Mouse (Mus musculus): Measurements from ENCODE around the gene Ntn5. TPM values are rescaled to one million over a fixed set of nuclear protein-coding genes. Genes with fewer than 3 reads are reported as not detected.

Ntn5 gene
- polyA plus RNA-seq, 1 experiment from 2014 or later: 0.30 TPM

DNA sequence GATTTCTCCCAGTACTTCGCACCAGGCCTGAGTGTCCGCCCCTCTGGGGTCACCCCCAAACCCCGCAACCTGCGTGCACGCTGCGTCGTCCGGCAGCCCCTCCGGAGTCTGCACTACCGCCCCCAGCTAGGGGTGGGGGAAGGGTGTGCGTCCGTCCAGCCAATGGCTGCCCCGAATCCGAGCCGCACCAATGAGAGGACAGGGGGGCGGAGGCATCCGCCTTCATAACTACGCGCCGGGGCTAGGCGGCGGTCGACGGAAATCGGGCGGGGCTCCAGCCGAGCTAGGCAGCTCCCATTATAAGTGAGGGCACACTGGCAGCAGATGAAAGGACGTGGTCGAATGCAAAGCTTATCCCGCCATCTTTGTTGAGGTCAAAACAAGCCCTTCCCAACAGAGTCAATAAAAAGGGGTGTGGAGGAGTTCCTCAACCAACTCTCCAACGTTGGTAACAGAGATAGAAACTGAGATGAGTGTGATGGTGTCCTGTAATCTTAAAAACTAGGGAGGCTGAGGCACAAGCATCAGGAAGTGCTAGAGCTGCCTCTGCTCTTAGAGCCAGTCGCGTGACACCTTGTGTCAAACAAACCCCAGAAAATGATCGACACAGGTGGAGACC lies 31.4 kb downstream of the Ntn5 start, which contains the start of gene Rpl18:
TSS of gene Rpl18 (plus strand) at position 368 of the 619 bp plus-strand sequence.
- no peak for TF ChIP-seq CTCF (IDR thresholded peaks at IDR 0.05; ENCODE audit: low read depth)
- Histone ChIP-seq H3K36me3 (ENCODE audit: insufficient read depth) (peaks cover 51% of the 10 kb centered on the region), H3K4me1 (ENCODE audit: insufficient read depth) (peaks cover 13% of the 10 kb centered on the region; the same call in 1 of the 2 replicates), H3K27me3 (ENCODE audit: insufficient read depth, low read length) (no peaks in the 10 kb centered on the region), H3K27ac (ENCODE audit: low read depth) (peak within 1 kb of the TSS; percentile 78), H3K4me3 (ENCODE audit: low read depth, low read length) (peak within 1 kb of the TSS; percentile 69), H3K9me3 (ENCODE audit: low read depth, low read length) (no peaks in the 10 kb centered on the region), H3K4me2 (peak within 1 kb of the TSS; percentile 92), H3K9ac (peak within 1 kb of the TSS; percentile 68)
- peak; percentile 99 for DNase-seq
- peak; percentile 92 for ATAC-seq (ENCODE audit: insufficient read depth)
- 6% methylated on average over 34 of the region's 34 CpGs for WGBS

DNA sequence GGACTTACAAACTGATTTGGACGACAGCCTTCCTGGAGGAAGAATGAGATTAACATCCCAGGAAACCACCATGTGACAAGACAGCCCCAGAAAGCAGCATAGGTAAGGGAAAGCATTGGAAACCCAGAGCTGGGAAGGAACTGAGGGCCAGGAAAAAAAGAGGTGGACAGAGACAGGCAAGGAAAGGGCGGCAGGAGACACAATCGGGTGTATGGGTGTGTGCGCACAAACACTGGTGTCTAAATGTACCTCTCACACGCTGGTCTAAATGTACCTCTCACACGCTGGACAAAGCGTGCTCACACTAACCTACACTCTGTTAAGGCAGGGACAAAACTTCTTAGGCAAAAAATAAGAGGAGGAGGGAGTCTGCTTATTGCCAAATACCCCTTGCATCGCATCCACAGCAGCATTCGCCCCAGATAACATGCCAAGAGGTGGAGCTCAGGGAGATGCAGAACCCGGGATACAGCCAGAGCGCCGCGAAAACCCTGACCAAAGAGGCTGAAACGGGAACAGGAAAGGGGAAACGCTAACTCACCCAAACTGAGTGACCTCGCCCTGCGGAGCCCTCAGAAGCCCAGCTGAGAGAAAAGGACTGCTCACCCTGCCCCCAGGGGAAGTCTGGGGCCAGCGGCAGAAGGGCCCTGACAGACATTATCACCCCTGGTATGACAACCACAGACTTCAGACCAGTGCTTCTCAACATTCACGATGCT lies 32.1 kb downstream of the Ntn5 start:
- Histone ChIP-seq H3K36me3 (ENCODE audit: insufficient read depth) (peaks cover 51% of the 10 kb centered on the region), H3K27me3 (ENCODE audit: insufficient read depth, low read length) (no peaks in the 10 kb centered on the region), H3K4me3 (ENCODE audit: low read depth, low read length) (peak overlapping the region; percentile 69), H3K4me2 (peak overlapping the region; percentile 92), H3K9ac (peak overlapping the region; percentile 20; the same call in 1 of the 2 replicates), H3K4me1 (ENCODE audit: insufficient read depth) (peaks cover 13% of the 10 kb centered on the region; the same call in 1 of the 2 replicates), H3K9me3 (ENCODE audit: low read depth, low read length) (no peaks in the 10 kb centered on the region), H3K27ac (ENCODE audit: low read depth) (peak overlapping the region; percentile 55; the same call in 1 of the 2 replicates)
- DNase-seq (no peak), ATAC-seq (ENCODE audit: insufficient read depth) (no peak)
- WGBS: 77% methylated on average over 19 of the region's 19 CpGs
- no peak for TF ChIP-seq CTCF (IDR thresholded peaks at IDR 0.05; ENCODE audit: low read depth)

DNA sequence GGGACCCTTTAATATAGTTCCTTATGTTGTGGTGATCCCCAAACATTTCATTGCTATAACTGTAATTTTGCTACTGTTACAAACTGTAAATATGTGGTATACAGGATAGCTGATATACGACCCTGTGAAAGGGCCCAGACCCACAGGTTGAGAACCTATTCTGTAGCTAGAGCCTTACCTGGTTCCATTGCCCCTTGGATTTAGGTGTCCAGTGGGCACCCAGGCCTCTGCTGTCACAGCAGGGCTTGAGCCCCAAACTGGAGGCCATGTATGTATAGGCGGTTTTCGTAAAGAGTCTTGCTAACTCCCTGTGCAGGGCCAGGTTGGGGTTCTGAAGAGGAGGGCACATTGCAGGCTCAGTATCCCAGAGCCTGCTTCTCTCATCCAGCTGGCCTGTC lies 32.6 kb downstream of the Ntn5 start:
- H3K4me1 ChIP-seq (ENCODE audit: insufficient read depth): peaks cover 13% of the 10 kb centered on the region; the same call in 1 of the 2 replicates
- H3K27ac ChIP-seq (ENCODE audit: low read depth): no peak overlapping the region; the same call in 1 of the 2 replicates
- peaks cover 51% of the 10 kb centered on the region for H3K36me3 ChIP-seq (ENCODE audit: insufficient read depth)
- H3K9ac ChIP-seq: peak overlapping the region; percentile 99; the same call in 1 of the 2 replicates
- no peak for DNase-seq
- no peaks in the 10 kb centered on the region for H3K27me3 ChIP-seq (ENCODE audit: insufficient read depth, low read length)
- H3K4me2 ChIP-seq: peak overlapping the region; percentile 92
- H3K9me3 ChIP-seq (ENCODE audit: low read depth, low read length): no peaks in the 10 kb centered on the region
- no peak for TF ChIP-seq CTCF (IDR thresholded peaks at IDR 0.05; ENCODE audit: low read depth)
- 84% methylated on average over 3 of the region's 3 CpGs for WGBS
- peak overlapping the region; percentile 98 for H3K4me3 ChIP-seq (ENCODE audit: low read depth, low read length)
- ATAC-seq (ENCODE audit: insufficient read depth): no peak

DNA sequence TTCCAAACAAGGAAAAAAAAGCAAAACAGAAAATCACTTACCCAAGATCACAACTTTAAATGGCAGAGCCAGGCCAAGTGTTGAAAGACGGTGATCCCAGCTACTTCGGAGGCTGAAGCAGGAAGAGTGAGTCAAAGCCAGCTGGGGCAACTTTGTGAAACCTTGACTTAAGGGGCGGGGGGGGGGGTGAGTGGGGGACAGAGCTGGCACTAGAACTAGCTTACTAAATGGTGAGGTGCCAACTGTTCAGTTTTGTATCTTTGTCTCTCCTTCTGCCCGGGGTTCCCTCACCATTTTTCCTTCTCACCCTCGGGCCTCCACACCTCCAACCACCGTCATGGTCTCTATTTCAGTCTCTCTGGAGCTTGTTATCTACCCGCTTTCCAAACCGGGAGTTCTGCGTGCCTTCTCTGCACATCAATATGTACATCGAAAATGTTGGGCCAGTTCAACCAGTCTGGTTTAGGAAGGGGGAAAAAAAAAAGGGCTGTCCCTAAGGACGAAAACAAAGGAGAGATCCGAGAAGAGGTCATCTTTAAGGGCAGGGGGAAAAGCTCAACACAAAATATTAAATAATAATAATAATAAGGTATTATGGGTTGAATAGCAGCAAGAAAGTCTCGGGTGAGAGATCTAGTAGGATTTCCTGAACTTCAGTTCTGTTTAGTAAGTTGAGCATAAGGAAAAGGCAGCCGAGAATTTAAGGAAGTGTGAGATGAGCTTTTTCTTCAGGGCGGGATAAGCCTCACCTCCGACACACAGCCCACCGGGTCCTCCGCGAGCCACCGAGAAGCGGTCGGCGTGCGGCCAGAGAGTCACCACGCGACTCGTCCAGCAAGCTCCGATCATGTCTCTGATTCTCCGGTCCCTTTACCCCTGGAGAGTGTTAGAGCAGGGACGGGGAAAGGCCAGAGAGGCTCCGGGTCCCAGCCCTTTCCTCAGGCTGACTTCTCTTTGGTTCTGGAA lies 33.4 kb downstream of the Ntn5 start:
- peak overlapping the region; percentile 92 for H3K4me2 ChIP-seq
- H3K27ac ChIP-seq (ENCODE audit: low read depth): peak overlapping the region; percentile 87
- whole genome bisulfite sequencing: 8% methylated on average over 31 of the region's 31 CpGs
- no peak for TF ChIP-seq CTCF (IDR thresholded peaks at IDR 0.05; ENCODE audit: low read depth)
- peaks cover 51% of the 10 kb centered on the region for H3K36me3 ChIP-seq (ENCODE audit: insufficient read depth)
- DNase-seq (no peak), ATAC-seq (ENCODE audit: insufficient read depth) (peak; percentile 7; the same call in 1 of the 2 replicates)
- H3K4me1 ChIP-seq (ENCODE audit: insufficient read depth): peaks cover 13% of the 10 kb centered on the region; the same call in 1 of the 2 replicates
- peak overlapping the region; percentile 99 for H3K9ac ChIP-seq
- H3K27me3 ChIP-seq (ENCODE audit: insufficient read depth, low read length): no peaks in the 10 kb centered on the region
- H3K9me3 ChIP-seq (ENCODE audit: low read depth, low read length): no peaks in the 10 kb centered on the region
- H3K4me3 ChIP-seq (ENCODE audit: low read depth, low read length): peak overlapping the region; percentile 98

DNA sequence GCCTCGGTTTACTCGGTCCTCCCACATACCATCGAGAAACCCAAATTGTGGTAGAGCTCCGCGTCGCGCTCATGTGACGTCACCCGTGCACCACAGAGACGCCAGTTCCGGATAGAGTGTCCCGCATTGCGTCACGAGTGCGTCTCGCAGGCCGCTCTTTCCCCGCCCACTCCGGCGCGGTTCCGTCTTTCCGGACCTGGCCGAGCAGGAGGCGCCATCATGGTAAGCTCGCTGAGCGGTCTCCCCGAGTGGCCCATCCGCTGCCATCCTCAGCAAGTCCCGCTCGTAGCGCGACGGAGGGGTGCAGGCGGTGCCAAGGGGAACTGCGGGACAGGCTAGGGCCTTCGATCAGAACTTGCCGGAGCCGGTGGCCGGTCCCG lies 34.1 kb downstream of the Ntn5 start, which contains the start of gene Sphk2:
TSS of gene Sphk2 (minus strand) at position 85 of the 380 bp plus-strand sequence.
- Histone ChIP-seq H3K4me2 (peak within 1 kb of the TSS; percentile 99), H3K27ac (ENCODE audit: low read depth) (peak within 1 kb of the TSS; percentile 97), H3K36me3 (ENCODE audit: insufficient read depth) (peaks cover 51% of the 10 kb centered on the region), H3K27me3 (ENCODE audit: insufficient read depth, low read length) (no peaks in the 10 kb centered on the region), H3K9ac (peak within 1 kb of the TSS; percentile 99), H3K4me3 (ENCODE audit: low read depth, low read length) (peak within 1 kb of the TSS; percentile 98), H3K9me3 (ENCODE audit: low read depth, low read length) (no peaks in the 10 kb centered on the region), H3K4me1 (ENCODE audit: insufficient read depth) (peaks cover 13% of the 10 kb centered on the region; the same call in 1 of the 2 replicates)
- ATAC-seq (ENCODE audit: insufficient read depth) (peak; percentile 70), DNase-seq (peak; percentile 100)
- peak; percentile 27 for TF ChIP-seq CTCF (IDR thresholded peaks at IDR 0.05; ENCODE audit: low read depth)
- WGBS: under 1% methylated on average over 41 of the region's 41 CpGs

DNA sequence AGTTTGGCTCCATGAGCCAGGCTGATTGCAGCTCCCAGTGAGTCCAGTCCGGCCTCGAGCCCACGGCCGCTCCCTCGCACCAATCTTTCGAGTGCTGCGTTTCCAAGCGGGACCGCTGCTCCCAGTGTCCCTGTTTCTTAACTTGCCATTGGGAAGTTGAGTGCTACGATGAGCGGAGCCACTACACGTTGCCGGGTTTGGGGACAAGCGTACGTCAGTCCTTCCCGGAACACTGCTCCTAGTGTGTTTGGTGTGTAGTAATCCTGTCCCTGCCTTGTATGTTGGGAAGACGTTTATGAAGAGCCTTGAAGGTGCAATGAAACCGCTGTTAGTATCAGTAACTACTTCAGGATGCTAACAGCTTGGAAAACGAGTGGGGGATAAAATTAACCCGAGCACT lies 34.5 kb downstream of the Ntn5 start:
- no peak for ATAC-seq (ENCODE audit: insufficient read depth)
- H3K4me2 ChIP-seq: peak overlapping the region; percentile 99
- H3K4me3 ChIP-seq (ENCODE audit: low read depth, low read length): peak overlapping the region; percentile 98
- peak overlapping the region; percentile 97 for H3K27ac ChIP-seq (ENCODE audit: low read depth)
- peaks cover 13% of the 10 kb centered on the region; the same call in 1 of the 2 replicates for H3K4me1 ChIP-seq (ENCODE audit: insufficient read depth)
- no peaks in the 10 kb centered on the region for H3K27me3 ChIP-seq (ENCODE audit: insufficient read depth, low read length)
- H3K36me3 ChIP-seq (ENCODE audit: insufficient read depth): peaks cover 51% of the 10 kb centered on the region
- no peak for DNase-seq
- no peak for TF ChIP-seq CTCF (IDR thresholded peaks at IDR 0.05; ENCODE audit: low read depth)
- WGBS: under 1% methylated on average over 20 of the region's 20 CpGs
- H3K9me3 ChIP-seq (ENCODE audit: low read depth, low read length): no peaks in the 10 kb centered on the region
- H3K9ac ChIP-seq: peak overlapping the region; percentile 99
